Mouse (Mus musculus) bone marrow, adult 2 months (tissue): ENCODE measurements around the gene Tmeff2.

Experiments used
- CTCF ChIP-seq: fragments of 200-500 bp; IDR thresholded peaks from 2 replicates; pipeline ENCODE4 v1.5.1; 2011; ENCODE audit warnings: low read length, control low read depth; ENCODE audit not compliant: control insufficient read depth, insufficient read depth
- POLR2A ChIP-seq: fragments of 200-500 bp; IDR thresholded peaks from 2 replicates; pipeline ENCODE4 v1.6.1; 2011; ENCODE audit warnings: low read depth, mild to moderate bottlenecking, control low read depth, low read length, borderline replicate concordance; ENCODE audit not compliant: control insufficient read depth

DNA sequence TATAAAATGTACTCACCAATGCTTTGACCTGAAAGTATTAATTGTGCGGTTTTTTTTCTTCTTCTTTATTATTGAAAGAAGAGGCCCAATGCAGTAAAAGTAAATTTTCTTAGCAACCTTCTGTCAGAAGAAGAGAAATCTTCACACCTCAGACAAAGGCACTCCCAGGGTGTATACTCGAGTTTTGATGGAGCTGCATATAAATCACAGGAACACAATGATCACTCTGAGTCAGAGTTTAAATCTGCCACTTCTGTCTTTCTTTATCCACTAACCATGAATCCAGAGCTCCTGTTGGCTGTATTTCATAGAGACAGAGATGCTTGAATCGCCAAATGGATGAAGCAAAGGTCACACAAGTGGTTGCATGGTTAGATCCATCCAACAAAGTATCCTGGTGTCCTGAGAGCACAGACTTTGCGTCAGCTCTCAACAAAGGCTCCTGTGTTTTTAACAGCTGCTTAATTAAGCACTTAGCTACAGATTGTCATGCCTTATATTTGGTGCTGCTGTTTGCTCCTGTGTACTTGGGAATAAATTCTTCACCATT is 189.8 kb downstream of the Tmeff2 start:
- no peak for TF ChIP-seq CTCF
- TF ChIP-seq POLR2A: no peak
